Mouse (Mus musculus) G1E (cell line): ENCODE results near the gene Map2k3. TPM values are rescaled to one million over a fixed set of nuclear protein-coding genes. Genes with fewer than 3 reads are reported as not detected.
"Not testable (repeated sequence)": the region's sequence is repeated elsewhere in the genome, so short reads cannot be mapped to it uniquely, and the experiment has no call there.

Experiments
- ATAC-seq: 2 replicates; pipeline ENCODE4 v1.8.0; 2016; ENCODE audit warnings: mild to moderate bottlenecking; ENCODE audit not compliant: insufficient number of reproducible peaks, poor library complexity, low FRiP score, severe bottlenecking; ENCODE audit errors: extremely low read depth
- DNase-seq: peaks from one replicate; pipeline ENCODE4 v3.0.0; 2012; ENCODE audit warnings: low spot score
- H3K27me3 ChIP-seq: 2 replicates; pipeline ENCODE4 v1.6.1; 2012; ENCODE audit warnings: mild to moderate bottlenecking, low read length, inconsistent platforms; ENCODE audit not compliant: insufficient read depth
- H3K36me3 ChIP-seq: replicated peaks from 2 replicates; pipeline ENCODE3; 2012; ENCODE audit warnings: mild to moderate bottlenecking, inconsistent platforms
- H3K4me1 ChIP-seq: 2 replicates; pipeline ENCODE4 v1.6.1; 2012; ENCODE audit warnings: low read depth, low read length, inconsistent platforms, mixed read lengths; ENCODE audit not compliant: insufficient read depth
- H3K4me3 ChIP-seq: 2 replicates; pipeline ENCODE4 v1.5.1; 2012; ENCODE audit warnings: low read depth, mild to moderate bottlenecking, inconsistent platforms, low read length, moderate library complexity, mixed read lengths
- H3K9me3 ChIP-seq: replicated peaks from 2 replicates; pipeline ENCODE4 v1.6.1; 2012; ENCODE audit warnings: inconsistent platforms
- CTCF ChIP-seq: IDR thresholded peaks from 2 replicates; pipeline ENCODE4 v1.5.1; 2012; ENCODE audit warnings: low read depth, low read length, inconsistent platforms, mixed read lengths
- GATA1 ChIP-seq: IDR thresholded peaks from 2 replicates; pipeline ENCODE4 v1.6.1; 2012; ENCODE audit warnings: borderline replicate concordance, low read length, inconsistent platforms, mixed read lengths
- GATA2 ChIP-seq: IDR thresholded peaks from 2 replicates; pipeline ENCODE4 v1.6.1; 2012; ENCODE audit warnings: low read depth, low read length, inconsistent platforms, borderline replicate concordance
- POLR2AphosphoS5 ChIP-seq: IDR thresholded peaks from 2 replicates; pipeline ENCODE4 v1.6.1; 2012; ENCODE audit warnings: low read depth, low read length, inconsistent platforms; ENCODE audit not compliant: insufficient replicate concordance
- TAL1 ChIP-seq: conservative IDR thresholded peaks from 2 replicates; pipeline ENCODE4 v1.6.1; 2012; ENCODE audit warnings: low read depth, low read length, inconsistent platforms, mixed read lengths
- polyA plus RNA-seq: library from polyadenylated mRNA; stranded (reverse); fragments of >175 nt; gene quantifications from 2 replicates; pipeline ENCODE4 v1.2.3, GENCODE M21; 2012
- total RNA-seq, 2 experiments: library from RNA; stranded (forward) in 1 of 2; stranded (reverse) in 1 of 2; fragments of 200-1000 nt in 1 of 2; fragments of >200 nt in 1 of 2; fragmentation: Nextera tagmentation in 1 of 2; gene quantifications; 2 replicates each; pipeline ENCODE4 v1.2.3; 2014 to 2017

Gene Map2k3
- total RNA-seq (2014; fragmentation: Nextera tagmentation) (24.6 and 32.1 TPM in 2 replicates), total RNA-seq (2017) (22.1 and 30.6 TPM in 2 replicates), polyA plus RNA-seq (189 and 219 TPM in 2 replicates)

DNA sequence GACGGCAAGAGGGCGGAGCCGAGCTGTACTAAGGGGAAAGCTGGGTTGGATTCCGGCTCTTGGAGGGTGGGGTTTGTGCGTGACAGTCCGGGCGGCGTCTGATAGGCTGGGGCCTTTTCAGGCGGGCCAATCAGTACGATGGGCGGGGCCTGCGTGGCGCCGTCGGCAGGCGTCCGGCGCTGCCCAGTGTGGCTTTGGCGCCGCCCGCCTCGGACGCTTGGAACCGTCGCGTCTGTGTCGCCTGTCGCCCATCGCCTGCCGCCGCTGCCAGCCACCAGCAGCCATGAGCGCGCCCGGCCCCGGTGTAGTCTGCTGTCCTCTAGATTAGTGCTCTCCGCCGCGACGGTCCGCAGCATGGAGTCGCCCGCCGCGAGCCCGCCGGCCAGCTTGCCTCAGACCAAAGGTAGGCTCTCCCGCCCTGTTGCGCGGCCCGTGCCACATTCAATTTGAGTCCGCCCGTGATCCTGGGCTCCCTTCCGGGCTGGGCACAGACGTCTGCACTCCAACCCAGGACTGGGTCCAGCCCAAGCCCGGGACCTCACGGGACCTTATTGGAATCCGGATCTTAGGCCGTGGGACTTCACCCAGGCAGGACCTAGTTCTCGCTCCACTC is at the start of gene Map2k3:
Gene Map2k3, plus strand, starts transcription at position 165 of the 613 bp plus-strand sequence.
- no peaks in the 10 kb centered on the region for H3K27me3 ChIP-seq

DNA sequence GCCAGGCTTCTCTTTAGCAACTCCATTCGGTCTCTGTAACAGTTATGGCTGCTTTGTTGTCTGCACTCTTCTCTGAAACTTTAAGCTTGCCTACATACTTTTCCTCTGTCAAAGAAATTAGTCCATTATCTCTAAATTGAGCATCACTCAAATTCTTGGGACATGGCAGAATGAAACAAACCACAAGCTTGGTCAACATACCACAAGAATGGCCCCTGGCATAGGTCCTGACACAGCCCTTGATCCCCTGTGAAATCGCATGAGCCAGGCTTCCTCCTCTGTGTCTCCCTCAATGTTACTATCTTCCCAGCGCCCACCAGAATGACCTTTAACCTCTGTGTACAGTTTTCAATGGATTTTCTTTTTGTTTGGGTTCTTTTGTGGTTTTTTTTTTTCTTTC is 49.4 kb upstream of the Map2k3 start:
- H3K27me3 ChIP-seq: no peaks in the 10 kb centered on the region; the same call in 1 of the 2 replicates

More for the DNA sequence above, at the start of gene Map2k3:
- H3K9me3 ChIP-seq: no peaks in the 10 kb centered on the region
- H3K4me1 ChIP-seq: peaks cover 72% of the 10 kb centered on the region
- TF ChIP-seq TAL1: no peak
- no peak for TF ChIP-seq POLR2AphosphoS5
- no peak for TF ChIP-seq GATA1
- no peak for TF ChIP-seq CTCF
- no peak for TF ChIP-seq GATA2
- H3K36me3 ChIP-seq: peaks cover 59% of the 10 kb centered on the region
- ATAC-seq: peak; percentile 76
- DNase-seq: peak; percentile 99
- H3K4me3 ChIP-seq: peak within 1 kb of the TSS; percentile 91

DNA sequence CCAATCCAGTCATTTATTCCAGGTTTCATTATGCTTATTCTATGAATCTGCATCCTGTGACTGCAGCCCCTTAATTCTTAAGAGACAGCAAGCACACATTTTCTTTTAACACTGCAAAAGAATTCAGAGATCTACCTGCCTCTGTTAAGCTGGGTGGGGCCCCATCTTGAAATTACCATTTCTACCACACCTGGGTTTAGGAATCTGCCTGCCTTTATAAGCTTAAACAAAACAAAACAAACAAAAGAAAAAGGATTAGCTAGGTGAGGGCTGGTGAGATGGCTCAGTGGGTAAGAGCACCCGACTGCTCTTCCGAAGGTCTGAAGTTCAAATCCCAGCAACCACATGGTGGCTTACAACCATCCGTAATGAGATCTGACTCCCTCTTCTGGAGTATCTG is 44.8 kb upstream of the Map2k3 start:
- H3K4me1 ChIP-seq, ATAC-seq, H3K9me3 ChIP-seq, H3K4me3 ChIP-seq, DNase-seq, H3K36me3 ChIP-seq: not testable (repeated sequence)
- peaks cover 14% of the 10 kb centered on the region for H3K27me3 ChIP-seq

More for the DNA sequence above, 49.4 kb upstream of the Map2k3 start:
- no peak for ATAC-seq
- TF ChIP-seq TAL1: no peak
- no peak for TF ChIP-seq GATA2
- TF ChIP-seq GATA1: no peak
- no peak for TF ChIP-seq CTCF
- TF ChIP-seq POLR2AphosphoS5: no peak
- DNase-seq: no peak
- Histone ChIP-seq H3K9me3 (no peaks in the 10 kb centered on the region), H3K4me1 (peaks cover 24% of the 10 kb centered on the region), H3K4me3 (no peak overlapping the region), H3K36me3 (peaks cover 18% of the 10 kb centered on the region)

GRCm38 (mm10) chr11:60889861-60890260 is 42.0 kb upstream of the Map2k3 start:
- Histone ChIP-seq H3K36me3 (no peaks in the 10 kb centered on the region), H3K27me3 (peaks cover 14% of the 10 kb centered on the region), H3K4me3 (no peak overlapping the region), H3K4me1 (no peaks in the 10 kb centered on the region), H3K9me3 (no peaks in the 10 kb centered on the region)
- TF ChIP-seq TAL1: no peak
- no peak for TF ChIP-seq POLR2AphosphoS5
- TF ChIP-seq GATA2: no peak
- TF ChIP-seq GATA1: no peak
- TF ChIP-seq CTCF: no peak
- DNase-seq (no peak), ATAC-seq (no peak)

- DNase-seq: no peak
Measured at GRCm38 (mm10) chr11:60890286-60890685, 41.5 kb upstream of the Map2k3 start.

DNA sequence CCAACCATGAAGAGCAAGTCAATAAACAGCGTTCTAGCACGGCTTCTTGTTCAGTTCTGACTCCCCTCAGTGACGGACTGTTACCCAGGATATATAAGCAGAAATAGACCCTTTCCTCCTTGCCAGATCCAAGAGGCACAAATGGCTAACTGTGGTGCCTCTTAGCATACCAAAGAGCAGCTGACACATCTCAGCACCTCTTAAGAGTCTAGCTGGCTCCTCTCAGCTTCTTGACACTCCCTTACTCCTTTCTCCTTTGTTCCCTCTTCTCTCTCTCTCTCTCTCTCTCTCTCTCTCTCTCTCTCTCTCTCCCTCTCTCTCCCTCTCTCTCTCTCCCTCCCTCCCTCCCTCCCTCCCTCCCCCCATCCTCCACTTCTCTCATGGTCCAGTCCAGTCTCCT is 41.1 kb upstream of the Map2k3 start:
- Histone ChIP-seq H3K27me3 (peaks cover 16% of the 10 kb centered on the region), H3K4me3 (no peak overlapping the region), H3K9me3 (no peaks in the 10 kb centered on the region), H3K36me3 (no peaks in the 10 kb centered on the region), H3K4me1 (no peaks in the 10 kb centered on the region)
- no peak for DNase-seq
- no peak for ATAC-seq
- no peak for TF ChIP-seq GATA1

More at GRCm38 (mm10) chr11:60890286-60890685, 41.5 kb upstream of the Map2k3 start:
- ATAC-seq: no peak
- no peaks in the 10 kb centered on the region for H3K4me1 ChIP-seq
- TF ChIP-seq TAL1: no peak
- TF ChIP-seq GATA2: no peak
- no peak for TF ChIP-seq POLR2AphosphoS5
- TF ChIP-seq CTCF: no peak
- TF ChIP-seq GATA1: no peak
- H3K36me3 ChIP-seq: no peaks in the 10 kb centered on the region
- H3K27me3 ChIP-seq: peaks cover 14% of the 10 kb centered on the region
- H3K4me3 ChIP-seq: no peak overlapping the region
- no peaks in the 10 kb centered on the region for H3K9me3 ChIP-seq

DNA sequence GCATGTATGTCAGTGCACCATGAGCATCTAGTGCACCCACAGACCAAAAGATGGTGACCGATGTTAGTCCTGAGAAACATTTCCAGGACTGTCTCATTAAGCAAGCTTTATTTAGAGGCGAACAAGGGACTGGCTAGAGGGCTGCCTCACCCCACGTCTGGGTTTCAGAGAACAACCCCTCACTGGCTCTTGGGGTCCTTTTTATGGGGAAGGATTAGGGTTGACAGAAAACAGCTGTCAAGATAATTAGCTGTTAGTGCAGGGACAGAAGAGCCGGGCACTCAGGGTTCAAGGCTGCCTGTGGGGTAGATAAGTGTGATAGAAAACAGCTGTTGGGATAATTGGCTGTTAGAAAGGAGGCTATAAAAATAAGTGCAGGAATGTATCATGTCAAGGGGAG is 35.9 kb upstream of the Map2k3 start:
- Histone ChIP-seq H3K27me3 (peaks cover 27% of the 10 kb centered on the region), H3K4me1 (0 out of 2 replicates have a peak, but pooled peaks cover 3% of the 10 kb centered on the region), H3K36me3 (no peaks in the 10 kb centered on the region), H3K9me3 (no peaks in the 10 kb centered on the region), H3K4me3 (no peak overlapping the region)
- ATAC-seq (no peak), DNase-seq (no peak)
- TF ChIP-seq GATA2 (no peak), TAL1 (no peak), CTCF (no peak), GATA1 (no peak), POLR2AphosphoS5 (no peak)
